Mouse (Mus musculus) hindbrain, embryonic 14.5 days (tissue): ENCODE measurements at regions not wholly inside any gene's neighbourhood (a gene's known extent, or its start where the extent isn't known, plus 50 kb on each side); places are given as distances from the start of the nearest gene placed in this dataset.

Experiments
- ATAC-seq: fragments of 200-750 bp; cut with Nextera tagmentation; 2 replicates; pipeline ENCODE4 v1.8.0; 2017; ENCODE audit warnings: moderate number of reproducible peaks, mild to moderate bottlenecking, moderate TSS enrichment, moderate library complexity; ENCODE audit not compliant: low FRiP score
- DNase-seq: peaks from one replicate; pipeline ENCODE4 v3.0.0-alpha.2; 2015; ENCODE audit warnings: low spot score
- H3K27ac ChIP-seq: fragments of 300-500 bp; sonication (generic); 2 replicates; pipeline ENCODE4 v1.5.1; 2014; ENCODE audit warnings: mild to moderate bottlenecking, moderate library complexity
- H3K27me3 ChIP-seq: fragments of 300-500 bp; sonication (generic); 2 replicates; pipeline ENCODE4 v1.6.1; 2014; ENCODE audit warnings: mild to moderate bottlenecking, low read length, mixed read lengths; ENCODE audit not compliant: control insufficient read depth, insufficient read depth
- H3K36me3 ChIP-seq: fragments of 300-500 bp; sonication (generic); replicated peaks from 2 replicates; pipeline ENCODE4 v1.6.1; 2014; ENCODE audit not compliant: control insufficient read depth, insufficient read depth
- H3K4me1 ChIP-seq: fragments of 300-500 bp; sonication (generic); replicated peaks from 2 replicates; pipeline ENCODE4 v1.6.1; 2014; ENCODE audit warnings: antibody characterized with exemption, low read length, mixed read lengths; ENCODE audit not compliant: control insufficient read depth, insufficient read depth
- H3K4me2 ChIP-seq: fragments of 300-500 bp; sonication (generic); replicated peaks from 2 replicates; pipeline ENCODE4 v1.6.1; 2014; ENCODE audit warnings: mild to moderate bottlenecking, moderate library complexity
- H3K4me3 ChIP-seq: fragments of 300-500 bp; sonication (generic); replicated peaks from 2 replicates; pipeline ENCODE4 v1.5.1; 2014; ENCODE audit warnings: mild to moderate bottlenecking, low read length
- H3K9ac ChIP-seq: fragments of 300-500 bp; sonication (generic); 2 replicates; pipeline ENCODE4 v1.6.1; 2014
- H3K9me3 ChIP-seq: fragments of 300-500 bp; sonication (generic); 2 replicates; pipeline ENCODE4 v1.6.1; 2016; ENCODE audit warnings: low read length; ENCODE audit not compliant: control insufficient read depth
- WGBS: fragments of 180-500 bp; shearing (Covaris S2); extraction: QIAGEN DNeasy Blood & Tissue Kit; methylation state at CpG from one replicate; pipeline ENCODE4 v1.1.7; 2014; 5-methylcytosine and 5-hydroxymethylcytosine counted together

DNA sequence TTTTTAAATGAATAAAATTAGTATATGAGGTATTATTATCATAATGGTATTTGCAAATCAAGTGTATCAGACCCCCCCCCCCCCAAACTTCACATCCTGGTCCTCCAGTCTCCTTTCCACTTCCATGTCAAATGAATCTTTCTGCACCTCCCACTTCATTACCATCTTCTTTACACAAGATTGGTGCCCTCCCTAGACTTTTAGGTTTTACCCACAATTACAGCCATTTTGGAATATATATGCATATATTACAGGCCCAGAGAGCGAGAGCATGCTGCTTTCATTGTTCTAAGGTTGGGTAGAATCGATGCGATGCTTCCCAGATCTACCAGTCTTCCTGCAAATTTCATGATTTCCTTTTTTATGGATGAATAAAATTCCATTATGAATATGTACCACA is 98.8 kb upstream of the Fat3 start:
- no peaks in the 10 kb centered on the region for H3K9me3 ChIP-seq
- no peak overlapping the region for H3K27ac ChIP-seq
- no peaks in the 10 kb centered on the region for H3K27me3 ChIP-seq
- H3K4me3 ChIP-seq: no peak overlapping the region
- no peaks in the 10 kb centered on the region for H3K4me1 ChIP-seq
- H3K4me2 ChIP-seq: no peak overlapping the region
- ATAC-seq: no peak
- WGBS: 54% methylated on average over 3 of the region's 3 CpGs
- no peak overlapping the region for H3K9ac ChIP-seq
- no peaks in the 10 kb centered on the region for H3K36me3 ChIP-seq
- no peak for DNase-seq

DNA sequence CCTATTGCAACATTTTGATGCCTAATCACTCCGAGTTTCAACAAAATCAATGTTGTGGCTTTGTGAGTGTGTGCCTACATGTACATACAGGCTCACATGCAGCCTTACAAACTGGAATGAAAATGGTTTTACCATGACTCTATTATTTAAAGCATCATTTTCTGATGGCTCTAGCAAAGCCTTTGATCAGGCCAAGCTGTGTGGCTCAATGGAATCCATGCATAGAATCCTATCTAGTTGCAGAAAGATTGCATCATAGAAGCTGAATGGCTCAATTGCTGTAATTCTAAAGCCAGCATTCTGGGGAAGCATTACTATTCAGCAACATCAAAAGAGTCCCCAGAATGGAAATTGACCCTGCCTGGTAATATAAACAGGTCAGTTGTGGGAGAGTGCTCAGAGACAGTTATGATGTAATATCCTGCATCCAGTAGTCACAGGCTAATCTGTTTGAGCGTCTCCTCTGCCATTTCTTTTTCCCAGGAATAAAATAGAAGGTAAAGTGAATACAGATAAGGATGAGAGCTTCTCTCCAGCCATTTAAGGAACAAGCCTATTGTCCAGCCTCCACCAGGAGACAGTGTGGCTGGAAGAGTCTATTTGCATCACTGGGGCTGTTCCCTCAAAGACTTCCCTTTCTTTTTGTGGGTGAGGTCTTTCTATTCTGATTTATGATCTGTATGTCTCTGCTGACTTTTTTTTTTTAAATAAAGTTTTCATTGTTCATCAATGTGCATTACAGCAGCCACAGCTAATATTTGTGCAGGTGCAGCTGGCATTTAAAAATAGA is 98.2 kb upstream of the Fat3 start:
- Histone ChIP-seq H3K4me1 (no peaks in the 10 kb centered on the region), H3K9ac (no peak overlapping the region), H3K36me3 (no peaks in the 10 kb centered on the region), H3K4me3 (no peak overlapping the region), H3K27me3 (no peaks in the 10 kb centered on the region), H3K9me3 (no peaks in the 10 kb centered on the region), H3K27ac (no peak overlapping the region), H3K4me2 (no peak overlapping the region)
- 29% methylated on average over 2 of the region's 2 CpGs for WGBS
- DNase-seq (no peak), ATAC-seq (peak; percentile 31; the same call in 1 of the 2 replicates)
